Comparison of ENCODE assay signal across 10 mouse cellular contexts in the genomic region with DNA sequence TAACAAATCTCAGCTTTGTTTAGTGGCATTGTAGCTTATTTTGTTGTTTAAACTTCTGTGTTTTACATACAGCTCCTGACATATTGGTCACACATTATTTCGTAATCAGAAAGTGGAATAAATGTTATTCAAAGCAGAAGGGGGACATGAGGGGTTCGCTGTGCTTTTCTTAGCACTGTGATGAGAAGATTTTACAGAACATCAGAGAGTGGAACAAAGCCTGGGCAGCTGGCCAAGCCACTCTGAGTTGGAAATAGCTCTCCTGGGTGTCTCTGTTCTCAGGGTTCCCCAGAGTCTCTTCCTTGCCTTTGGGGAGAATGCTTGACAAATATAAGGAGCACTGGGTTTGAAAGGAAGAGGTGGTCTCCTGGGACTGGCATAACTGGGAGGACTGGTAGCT.
DNase-seq lines count a peak whose midpoint lies in the region; ATAC-seq and TF ChIP-seq lines count a peak whose summit lies in the region.
"Had no signal": no experiment of that assay in that cellular context is flagged by ENCODE, and none has a peak within 500 bp of the region (broad histone marks: within the 10 kb centered on the region; RNA-seq: fewer than 3 reads in every experiment).

No protein-coding gene starts in this region.

- H3K4me2 ChIP-seq in hindbrain, embryonic 14.5 days (replicated peaks) = no peak overlapping the region
- H3K4me2 ChIP-seq: hindbrain, embryonic 15.5 days had no signal

- DNase-seq in cerebellum, postnatal 25 days = peak; percentile 36 to 62
- no peak for DNase-seq in cerebellum, adult 9-11 months
- DNase-seq in gastrocnemius, postnatal 14 days = peak; percentile 52
- DNase-seq in left cerebral cortex, adult 2 months (ENCODE audit: extremely low spot score in 1 of 2, low spot score in 2 of 2) = peak; percentile 59 to 80
- DNase-seq in neural tube, embryonic 10.5 days (ENCODE audit: extremely low spot score, low spot score) = no peak
- no peak for DNase-seq in hindbrain, embryonic 14.5 days (ENCODE audit: low spot score)

- no peaks in the 10 kb centered on the region for H3K79me3 ChIP-seq in C2C12 (ENCODE audit: low read depth)

- no peaks in the 10 kb centered on the region for H3K36me3 ChIP-seq in C2C12 (ENCODE audit: control insufficient read depth, insufficient read depth)
- H3K36me3 ChIP-seq in hindbrain, embryonic 14.5 days (replicated peaks; ENCODE audit: control insufficient read depth, insufficient read depth) = no peaks in the 10 kb centered on the region
- H3K36me3 ChIP-seq: hindbrain, embryonic 15.5 days had no signal

- ATAC-seq in granulocyte monocyte progenitor cell, adult 5-6 weeks (replicated peaks; ENCODE audit: poor library complexity, severe bottlenecking) = no peak
- no peak for ATAC-seq in hindbrain, embryonic 14.5 days (ENCODE audit: low FRiP score)

- H3K4me3 ChIP-seq in C2C12 (ENCODE audit: insufficient read depth, poor library complexity, severe bottlenecking) = no peak overlapping the region
- no peak overlapping the region for H3K4me3 ChIP-seq in left cerebral cortex, adult 2 months
- no peak overlapping the region for H3K4me3 ChIP-seq in hindbrain, embryonic 14.5 days (replicated peaks; ENCODE audit: low read length)
- H3K4me3 ChIP-seq: hindbrain, embryonic 15.5 days; megakaryocyte, embryonic 14.5 days had no signal

- intact Hi-C loops in gastrocnemius, postnatal 14 days (cut with DNase I; ENCODE audit: low total_unique reads) = no loop called here
- intact Hi-C loops in left cerebral cortex, adult 2 months (cut with DNase I) = loop anchor here (2.0 kb wide), 1 partner anchor 14 kb away; no protein-coding TSS in a partner anchor

- H3K9me3 ChIP-seq in hindbrain, embryonic 14.5 days (ENCODE audit: control insufficient read depth, low read length) = no peaks in the 10 kb centered on the region
- H3K9me3 ChIP-seq: hindbrain, embryonic 15.5 days; megakaryocyte, embryonic 14.5 days had no signal

- H3K9ac ChIP-seq in hindbrain, embryonic 14.5 days = no peak overlapping the region
- H3K9ac ChIP-seq: hindbrain, embryonic 15.5 days had no signal

- 75% methylated on average over 2 of the region's 2 CpGs for WGBS in hindbrain, embryonic 14.5 days

- H3K79me2 ChIP-seq in C2C12 (ENCODE audit: control insufficient read depth, insufficient read depth) = no peaks in the 10 kb centered on the region

- H3ac ChIP-seq in C2C12 (ENCODE audit: control insufficient read depth, insufficient read length, low read depth) = no peak overlapping the region

- H3K4me1 ChIP-seq in hindbrain, embryonic 14.5 days (replicated peaks; ENCODE audit: control insufficient read depth, insufficient read depth, low read length) = no peaks in the 10 kb centered on the region
- H3K4me1 ChIP-seq: hindbrain, embryonic 15.5 days; megakaryocyte, embryonic 14.5 days had no signal

- H3K27ac ChIP-seq in left cerebral cortex, adult 2 months = peak overlapping the region; percentile 80
- no peak overlapping the region for H3K27ac ChIP-seq in hindbrain, embryonic 14.5 days
- H3K27ac ChIP-seq: hindbrain, embryonic 15.5 days had no signal

- no peaks in the 10 kb centered on the region for H3K27me3 ChIP-seq in C2C12 (ENCODE audit: control insufficient read depth, insufficient read depth, insufficient read length)
- H3K27me3 ChIP-seq in hindbrain, embryonic 14.5 days (ENCODE audit: control insufficient read depth, insufficient read depth, low read length) = no peaks in the 10 kb centered on the region
- H3K27me3 ChIP-seq: hindbrain, embryonic 15.5 days had no signal

- TF ChIP-seq CTCF in C2C12 (IDR thresholded peaks at IDR 0.05; ENCODE audit: control insufficient read depth, insufficient read depth, insufficient read length) = no peak
- TF ChIP-seq CTCF in left cerebral cortex, adult 2 months (IDR thresholded peaks at IDR 0.05) = no peak

TF ChIP-seq in C2C12, 6 proteins besides CTCF, POLR2A, EP300 and RAD21:
- TF ChIP-seq USF1 (IDR thresholded peaks at IDR 0.05; ENCODE audit: low read depth) = no peak
- no peak for TF ChIP-seq MAX (IDR thresholded peaks at IDR 0.05)
- peak; percentile 55 for TF ChIP-seq CEBPB (IDR thresholded peaks at IDR 0.05; ENCODE audit: low read depth)
- no peak for TF ChIP-seq MYOD1 (IDR thresholded peaks at IDR 0.05; ENCODE audit: control insufficient read depth, insufficient read length, low read depth)
- TF ChIP-seq MYOG (IDR thresholded peaks at IDR 0.05; ENCODE audit: control insufficient read depth, extremely low read depth, insufficient read length) = no peak

Comparison
In these comparisons a context has a peak if more than half of its experiments do, and no peak if none do; other contexts are left out.
1. DNase-seq: peak in cerebellum, postnatal 25 days (2 of 2), gastrocnemius, postnatal 14 days (single experiment) and left cerebral cortex, adult 2 months (2 of 2); none in cerebellum, adult 9-11 months (single experiment), neural tube, embryonic 10.5 days (single experiment) and hindbrain, embryonic 14.5 days (single experiment).